7 mouse cellular contexts compared by ENCODE assay signal in the genomic region with DNA sequence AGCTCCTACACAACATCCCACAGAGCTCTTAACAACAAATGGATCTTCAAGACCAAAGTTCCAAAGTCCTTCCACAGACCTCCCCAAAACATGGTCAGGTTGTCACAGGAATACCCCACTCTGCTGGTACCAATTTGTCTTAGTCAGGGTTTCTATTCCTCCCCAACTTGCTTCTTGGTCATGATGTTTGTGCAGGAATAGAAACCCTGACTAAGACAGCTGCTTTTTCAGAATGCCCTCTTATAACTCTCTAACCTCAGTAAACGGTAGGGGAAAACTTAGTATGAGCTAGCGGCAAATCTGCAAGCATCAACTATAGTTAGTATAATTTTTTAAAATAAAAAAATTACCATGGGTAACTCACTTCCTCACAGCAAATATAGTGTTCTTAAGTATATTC.
DNase-seq lines count a peak whose midpoint lies in the region; ATAC-seq and TF ChIP-seq lines count a peak whose summit lies in the region.
"Not testable (repeated sequence)": the region's sequence is repeated elsewhere in the genome, so short reads cannot be mapped to it uniquely, and the experiment has no call there.

No protein-coding gene starts in this region.

- not testable (repeated sequence) for H3K27ac ChIP-seq in embryonic facial prominence, embryonic 11.5 days (replicated peaks; ENCODE audit: low read depth, low read length); forebrain, postnatal 0 days (ENCODE audit: low read depth, low read length); limb, embryonic 14.5 days (replicated peaks; ENCODE audit: low read depth, low read length); midbrain, embryonic 14.5 days (replicated peaks; ENCODE audit: low read depth, low read length)

- H3K4me2 ChIP-seq in embryonic facial prominence, embryonic 11.5 days (ENCODE audit: low read depth, low read length); forebrain, postnatal 0 days (ENCODE audit: low read depth); limb, embryonic 14.5 days (replicated peaks; ENCODE audit: low read depth, low read length, severe bottlenecking); midbrain, embryonic 14.5 days (ENCODE audit: low read length): not testable (repeated sequence)

- not testable (repeated sequence) for H3K4me1 ChIP-seq in embryonic facial prominence, embryonic 11.5 days (ENCODE audit: control insufficient read depth, insufficient read depth, low read length); forebrain, postnatal 0 days (ENCODE audit: insufficient read depth); limb, embryonic 14.5 days (ENCODE audit: control insufficient read depth, insufficient read depth, low read length); midbrain, embryonic 14.5 days (ENCODE audit: control insufficient read depth, insufficient read depth, low read length)

- H3K27me3 ChIP-seq in embryonic facial prominence, embryonic 11.5 days (ENCODE audit: control insufficient read depth, insufficient read depth, low read length); forebrain, postnatal 0 days (ENCODE audit: insufficient read depth, low read length); limb, embryonic 14.5 days (ENCODE audit: control insufficient read depth, insufficient read depth, low read length); midbrain, embryonic 14.5 days (ENCODE audit: control insufficient read depth, insufficient read depth, low read length): not testable (repeated sequence)

- DNase-seq in MN1 (ENCODE audit: low spot score) (peak; percentile 22), adipocyte (ENCODE audit: low spot score) (peak; percentile 50)
- peak; percentile 2 for DNase-seq in embryonic facial prominence, embryonic 11.5 days (ENCODE audit: low spot score)
- peak; percentile 35 for DNase-seq in forebrain, postnatal 0 days
- DNase-seq in limb, embryonic 14.5 days (ENCODE audit: low spot score), result peak; percentile 48
- peak; percentile 38 for DNase-seq in midbrain, embryonic 14.5 days
- DNase-seq in retina, postnatal 1 day, result peak; percentile 69

- not testable (repeated sequence) for H3K4me3 ChIP-seq in embryonic facial prominence, embryonic 11.5 days (ENCODE audit: low read depth, low read length); forebrain, postnatal 0 days (ENCODE audit: low read depth, low read length); limb, embryonic 14.5 days (replicated peaks; ENCODE audit: low read length); midbrain, embryonic 14.5 days (replicated peaks; ENCODE audit: low read depth, low read length)

- TF ChIP-seq POLR2A in limb, embryonic 14.5 days (IDR thresholded peaks at IDR 0.05; ENCODE audit: borderline replicate concordance, extremely low read depth, insufficient read depth, insufficient read length), result not testable (repeated sequence)

- not testable (repeated sequence) for H3K9ac ChIP-seq in embryonic facial prominence, embryonic 11.5 days (replicated peaks; ENCODE audit: low read length); forebrain, postnatal 0 days; limb, embryonic 14.5 days (ENCODE audit: low read depth, low read length, severe bottlenecking); midbrain, embryonic 14.5 days (replicated peaks; ENCODE audit: low read length)

- H3K9me3 ChIP-seq in embryonic facial prominence, embryonic 11.5 days (replicated peaks; ENCODE audit: control insufficient read depth, low read length); forebrain, postnatal 0 days (ENCODE audit: low read length); limb, embryonic 14.5 days (ENCODE audit: control insufficient read depth, low read length); midbrain, embryonic 14.5 days (ENCODE audit: control insufficient read depth, low read length): not testable (repeated sequence)

- ATAC-seq in embryonic facial prominence, embryonic 11.5 days (replicated peaks; ENCODE audit: insufficient number of reproducible peaks, low FRiP score, low TSS enrichment, low read depth); forebrain, postnatal 0 days; limb, embryonic 14.5 days (ENCODE audit: low FRiP score, low read depth); midbrain, embryonic 14.5 days (ENCODE audit: low FRiP score, low TSS enrichment): not testable (repeated sequence)

- not testable (repeated sequence) for H3K36me3 ChIP-seq in embryonic facial prominence, embryonic 11.5 days (replicated peaks; ENCODE audit: control insufficient read depth, insufficient read depth, low read depth, low read length); forebrain, postnatal 0 days (ENCODE audit: insufficient read depth); limb, embryonic 14.5 days (ENCODE audit: control insufficient read depth, insufficient read depth, low read length); midbrain, embryonic 14.5 days (ENCODE audit: control insufficient read depth, insufficient read depth, low read length)

- WGBS in embryonic facial prominence, embryonic 11.5 days, result 95% methylated on average over 2 of the region's 2 CpGs
- WGBS in forebrain, postnatal 0 days, result 95% methylated on average over 2 of the region's 2 CpGs
- 94% methylated on average over 2 of the region's 2 CpGs for WGBS in limb, embryonic 14.5 days
- WGBS in midbrain, embryonic 14.5 days, result 95% methylated on average over 2 of the region's 2 CpGs

- not testable (repeated sequence) for TF ChIP-seq CTCF in forebrain, postnatal 0 days (IDR thresholded peaks at IDR 0.05; ENCODE audit: low read depth)

Comparison
In these comparisons a context has a peak if more than half of its experiments do, and no peak if none do; other contexts are left out.
1. DNase-seq: peak in every context shown above with its lines; median percentile 69 in retina, postnatal 1 day; 50 in adipocyte; 48 in limb, embryonic 14.5 days; 38 in midbrain, embryonic 14.5 days; 35 in forebrain, postnatal 0 days; 22 in MN1; 2 in embryonic facial prominence, embryonic 11.5 days.